15 mouse cellular contexts compared by ENCODE assay signal in genomic region chr13:108415464-108415863, GRCm38 (mm10).
"Had no signal": no experiment of that assay in that cellular context is flagged by ENCODE, and none has a peak within 500 bp of the region (broad histone marks: within the 10 kb centered on the region; RNA-seq: fewer than 3 reads in every experiment).

No protein-coding gene starts in this region.

- H3K4me2 ChIP-seq: limb, embryonic 12.5 days; liver, embryonic 13.5 days; lung, embryonic 15.5 days; midbrain, embryonic 13.5 days; neural tube, embryonic 12.5 days had no signal

- DNase-seq: kidney, postnatal 10 days; liver; liver, embryonic 13.5 days; liver, postnatal 0 days; lung, postnatal 14 days; right cerebral cortex, adult 18-20 months; right cerebral cortex, postnatal 25 days; thymus, postnatal 25 days had no signal

- H3K27me3 ChIP-seq: limb, embryonic 12.5 days; liver, embryonic 13.5 days; lung, embryonic 15.5 days; midbrain, embryonic 13.5 days; neural tube, embryonic 12.5 days had no signal

- H3K4me3 ChIP-seq: limb, embryonic 12.5 days; liver, embryonic 13.5 days; lung, embryonic 15.5 days; midbrain, embryonic 13.5 days; myocyte; neural tube, embryonic 12.5 days had no signal

- H3K36me3 ChIP-seq: limb, embryonic 12.5 days; liver, embryonic 13.5 days; lung, embryonic 15.5 days; midbrain, embryonic 13.5 days; neural tube, embryonic 12.5 days had no signal

- H3K4me1 ChIP-seq: limb, embryonic 12.5 days; lung, embryonic 15.5 days; midbrain, embryonic 13.5 days; neural tube, embryonic 12.5 days had no signal

- H3K27ac ChIP-seq: limb, embryonic 12.5 days; liver, embryonic 13.5 days; lung, embryonic 15.5 days; midbrain, embryonic 13.5 days; neural tube, embryonic 12.5 days; stomach, postnatal 0 days had no signal

- H3K9ac ChIP-seq: limb, embryonic 12.5 days; liver, embryonic 13.5 days; liver, postnatal 0 days; lung, embryonic 15.5 days; midbrain, embryonic 13.5 days; neural tube, embryonic 12.5 days had no signal

- H3K9me3 ChIP-seq: limb, embryonic 12.5 days; liver, embryonic 13.5 days; lung, embryonic 15.5 days; midbrain, embryonic 13.5 days; neural tube, embryonic 12.5 days had no signal

- ATAC-seq: hindbrain, embryonic 16.5 days; liver, postnatal 0 days; midbrain, embryonic 13.5 days had no signal
